ENCODE assay signal across 8 mouse cellular contexts in genomic region chrX:60403062-60403763, GRCm38 (mm10).
DNase-seq lines count a peak whose midpoint lies in the region; ATAC-seq and TF ChIP-seq lines count a peak whose summit lies in the region.

No protein-coding gene starts in this region.

- 14% methylated on average over 28 of the region's 46 CpGs for WGBS in limb, embryonic 14.5 days
- WGBS in midbrain, embryonic 16.5 days = 26% methylated on average over 37 of the region's 46 CpGs

- no peak overlapping the region for H3K27ac ChIP-seq in embryonic fibroblast, embryonic 13.5 days (ENCODE audit: insufficient read depth, low read length)
- H3K27ac ChIP-seq in limb, embryonic 14.5 days (replicated peaks; ENCODE audit: low read depth, low read length) = 0 out of 2 replicates have a peak overlapping the region, but pooled peaks have one; percentile 5
- H3K27ac ChIP-seq in midbrain, embryonic 16.5 days (ENCODE audit: low read length) = peak overlapping the region; percentile 33; the same call in 1 of the 2 replicates

- no peak for TF ChIP-seq POLR2A in embryonic fibroblast, embryonic 13.5 days (IDR thresholded peaks at IDR 0.05; ENCODE audit: low read depth, low read length)
- TF ChIP-seq POLR2A in limb, embryonic 14.5 days (IDR thresholded peaks at IDR 0.05; ENCODE audit: borderline replicate concordance, extremely low read depth, insufficient read depth, insufficient read length) = no peak

- no peaks in the 10 kb centered on the region for H3K27me3 ChIP-seq in limb, embryonic 14.5 days (ENCODE audit: control insufficient read depth, insufficient read depth, low read length)
- no peaks in the 10 kb centered on the region for H3K27me3 ChIP-seq in midbrain, embryonic 16.5 days (ENCODE audit: control insufficient read depth, insufficient read depth, low read depth, low read length)

- H3K9ac ChIP-seq in limb, embryonic 14.5 days (ENCODE audit: low read depth, low read length, severe bottlenecking) = peak overlapping the region; percentile 91
- peak overlapping the region; percentile 88 for H3K9ac ChIP-seq in midbrain, embryonic 16.5 days (ENCODE audit: low read depth, low read length)

- peak; percentile 4 to 34 for DNase-seq in heart, adult 18-20 months
- DNase-seq in heart, postnatal 25 days (ENCODE audit: low spot score) = no peak
- DNase-seq in adrenal gland, adult 8-10 months = peak; percentile 7
- peak; percentile 9 for DNase-seq in heart, postnatal 4 days
- DNase-seq in limb, embryonic 14.5 days (ENCODE audit: low spot score) = no peak
- DNase-seq in testis, postnatal 14 days (ENCODE audit: low spot score) = peak; percentile 17

- no peaks in the 10 kb centered on the region for H3K4me1 ChIP-seq in embryonic fibroblast, embryonic 13.5 days (ENCODE audit: control insufficient read depth, insufficient read depth, low read length)
- no peaks in the 10 kb centered on the region for H3K4me1 ChIP-seq in limb, embryonic 14.5 days (ENCODE audit: control insufficient read depth, insufficient read depth, low read length)
- H3K4me1 ChIP-seq in midbrain, embryonic 16.5 days (ENCODE audit: control insufficient read depth, insufficient read depth, low read length) = 0 out of 2 replicates have a peak, but pooled peaks cover 3% of the 10 kb centered on the region

- no peaks in the 10 kb centered on the region for H3K9me3 ChIP-seq in limb, embryonic 14.5 days (ENCODE audit: control insufficient read depth, low read length)
- no peaks in the 10 kb centered on the region for H3K9me3 ChIP-seq in midbrain, embryonic 16.5 days (replicated peaks; ENCODE audit: control insufficient read depth, low read length, poor library complexity, severe bottlenecking)

- no peak for TF ChIP-seq CTCF in embryonic fibroblast, embryonic 13.5 days (IDR thresholded peaks at IDR 0.05; ENCODE audit: borderline replicate concordance, insufficient read depth, low read length)

- peak overlapping the region; percentile 56 for H3K4me3 ChIP-seq in embryonic fibroblast, embryonic 13.5 days (ENCODE audit: insufficient read depth, low read length)
- peak overlapping the region; percentile 59 for H3K4me3 ChIP-seq in limb, embryonic 14.5 days (replicated peaks; ENCODE audit: low read length)
- H3K4me3 ChIP-seq in midbrain, embryonic 16.5 days (ENCODE audit: low read depth, low read length) = peak overlapping the region; percentile 67

- intact Hi-C loops in heart, postnatal 25 days (cut with DNase I) = loop anchor here (10.0 kb wide), 1 partner anchor 58 kb away; no protein-coding TSS in a partner anchor

- H3K36me3 ChIP-seq in limb, embryonic 14.5 days (ENCODE audit: control insufficient read depth, insufficient read depth, low read length) = no peaks in the 10 kb centered on the region
- no peaks in the 10 kb centered on the region for H3K36me3 ChIP-seq in midbrain, embryonic 16.5 days (ENCODE audit: control insufficient read depth, insufficient read depth, low read length)

- peak overlapping the region; percentile 59 for H3K4me2 ChIP-seq in limb, embryonic 14.5 days (replicated peaks; ENCODE audit: low read depth, low read length, severe bottlenecking)
- H3K4me2 ChIP-seq in midbrain, embryonic 16.5 days (ENCODE audit: low read length) = peak overlapping the region; percentile 67

- no peak for ATAC-seq in limb, embryonic 14.5 days (ENCODE audit: low FRiP score, low read depth)
- 0 out of 2 replicates have a peak, but pooled peaks have one; percentile 1 for ATAC-seq in midbrain, embryonic 16.5 days

Comparison
In these comparisons a context has a peak if more than half of its experiments do, and no peak if none do; other contexts are left out.
1. DNase-seq: peak in heart, adult 18-20 months (2 of 2), adrenal gland, adult 8-10 months (single experiment), heart, postnatal 4 days (single experiment) and testis, postnatal 14 days (single experiment); none in heart, postnatal 25 days (single experiment) and limb, embryonic 14.5 days (single experiment).
2. Peak in every context shown above with its lines, with median percentiles within 50 percentile points of each other: H3K4me3 ChIP-seq.